Mouse (Mus musculus) cerebellum, postnatal 14 days (tissue): ENCODE measurements around the gene Shb.
A peak's percentile ranks its signal among the peaks of the same experiment; 100 is the strongest.

ENCODE experiments used
- DNase-seq, 2 experiments: peaks; one replicate each; pipeline ENCODE4 v3.0.0; 2021; ENCODE audit warnings: mixed read lengths in 2 of 2

Gene Shb

GRCm38 (mm10) chr4:45527562-45528354 lies 4.5 kb downstream of the Shb start:
- DNase-seq = no peak

- DNase-seq = no peak
Observed at GRCm38 (mm10) chr4:45526846-45527561, 5.3 kb downstream of the Shb start.

GRCm38 (mm10) chr4:45526175-45526574 lies 6.1 kb downstream of the Shb start:
- peak in 1 of 2 experiments; percentile 47 for DNase-seq

- DNase-seq = no peak
Observed at GRCm38 (mm10) chr4:45525541-45525940, 6.7 kb downstream of the Shb start.

GRCm38 (mm10) chr4:45524602-45525001 lies 7.7 kb downstream of the Shb start:
- no peak for DNase-seq

GRCm38 (mm10) chr4:45523360-45523759 lies 8.9 kb downstream of the Shb start:
- DNase-seq = no peak

GRCm38 (mm10) chr4:45522956-45523355 lies 9.3 kb downstream of the Shb start:
- no peak for DNase-seq

- DNase-seq = no peak
Observed at GRCm38 (mm10) chr4:45522583-45522900, 9.7 kb downstream of the Shb start.

- no peak for DNase-seq
Observed at GRCm38 (mm10) chr4:45521705-45522582, 10.3 kb downstream of the Shb start.

- no peak for DNase-seq
Observed at GRCm38 (mm10) chr4:45520375-45520774, 11.9 kb downstream of the Shb start.

GRCm38 (mm10) chr4:45517399-45517798 lies 14.9 kb downstream of the Shb start:
- DNase-seq = no peak

- DNase-seq = no peak
Observed at GRCm38 (mm10) chr4:45515894-45516293, 16.4 kb downstream of the Shb start.

GRCm38 (mm10) chr4:45514406-45514805 lies 17.9 kb downstream of the Shb start:
- DNase-seq = no peak

GRCm38 (mm10) chr4:45513791-45514293 lies 18.4 kb downstream of the Shb start:
- no peak for DNase-seq

GRCm38 (mm10) chr4:45513340-45513739 lies 18.9 kb downstream of the Shb start:
- DNase-seq = no peak

- no peak for DNase-seq
Observed at GRCm38 (mm10) chr4:45510163-45510562, 22.1 kb downstream of the Shb start.

GRCm38 (mm10) chr4:45509416-45509815 lies 22.9 kb downstream of the Shb start:
- DNase-seq = peak; percentile 48 to 76

GRCm38 (mm10) chr4:45508469-45508868 lies 23.8 kb downstream of the Shb start:
- no peak for DNase-seq

- no peak for DNase-seq
Observed at GRCm38 (mm10) chr4:45507476-45507875, 24.8 kb downstream of the Shb start.

- no peak for DNase-seq
Observed at GRCm38 (mm10) chr4:45507039-45507438, 25.2 kb downstream of the Shb start.

GRCm38 (mm10) chr4:45506613-45507012 lies 25.7 kb downstream of the Shb start:
- no peak for DNase-seq

- no peak for DNase-seq
Observed at GRCm38 (mm10) chr4:45505671-45506070, 26.6 kb downstream of the Shb start.

- no peak for DNase-seq
Observed at GRCm38 (mm10) chr4:45505191-45505590, 27.1 kb downstream of the Shb start.
